Mouse (Mus musculus): ENCODE measurements around the gene Pcca.

DNA sequence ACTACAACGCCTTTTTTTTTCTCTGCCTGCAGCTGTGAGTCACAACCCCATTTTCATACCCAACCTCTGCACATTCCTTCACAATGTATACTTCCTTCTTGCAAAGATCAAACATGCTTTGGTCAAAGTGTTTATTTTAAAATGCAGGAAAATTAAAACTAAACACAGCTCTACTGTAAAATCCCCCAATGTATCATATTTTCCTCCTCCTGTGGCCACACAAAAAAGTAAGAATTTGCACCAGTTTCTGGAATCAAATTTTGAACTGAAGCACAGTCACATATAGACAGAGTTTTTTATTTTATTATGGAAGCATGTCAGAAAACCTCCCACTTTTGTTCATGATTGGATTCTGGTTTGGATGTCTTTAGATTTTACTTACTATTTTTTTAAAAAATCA, 47.5 kb upstream of the Pcca start:
- no peak for TF ChIP-seq ZNF384 (IDR thresholded peaks at IDR 0.05; ENCODE audit: low read depth, low read length)
- no peak for TF ChIP-seq ZC3H11A (IDR thresholded peaks at IDR 0.05; ENCODE audit: borderline replicate concordance, low read depth, low read length)
- no peak for TF ChIP-seq MAFK (IDR thresholded peaks at IDR 0.05; ENCODE audit: insufficient read depth, low read depth, low read length)

All from ES-E14 (cell line).